Mouse (Mus musculus) CH12.LX (cell line): Measurements from ENCODE around the gene Ddx39. TPM values are rescaled to one million over a fixed set of nuclear protein-coding genes. Genes with fewer than 3 reads are reported as not detected.

Experiments
- DNase-seq: peaks from one replicate; pipeline ENCODE4 v3.0.0-alpha.2; 2013; ENCODE audit errors: extremely low read depth
- H3K27ac ChIP-seq: 2 replicates; pipeline ENCODE4 v1.5.1; 2012; ENCODE audit warnings: low read depth, mild to moderate bottlenecking, control low read depth, moderate library complexity; ENCODE audit not compliant: insufficient read depth
- H3K27me3 ChIP-seq: replicated peaks from 2 replicates; pipeline ENCODE3; 2012; ENCODE audit warnings: inconsistent platforms
- H3K36me3 ChIP-seq, 2 experiments: replicated peaks in 1 of 2; 2 replicates each; pipeline versions ENCODE3 to v1.6.1; 2012; ENCODE audit warnings: inconsistent platforms in 1 of 2, low read length in 1 of 2, mild to moderate bottlenecking in 1 of 2, mixed read lengths in 1 of 2, moderate library complexity in 1 of 2; ENCODE audit not compliant: control insufficient read depth in 1 of 2, insufficient read depth in 1 of 2
- H3K4me1 ChIP-seq, 2 experiments: 2 replicates each; pipeline ENCODE4 v1.6.1; 2012; ENCODE audit warnings: inconsistent platforms in 1 of 2, moderate library complexity in 1 of 2; ENCODE audit not compliant: insufficient read depth in 2 of 2, control insufficient read depth in 1 of 2
- H3K4me2 ChIP-seq: 2 replicates; pipeline ENCODE4 v1.6.1; 2012; ENCODE audit warnings: low read depth, mild to moderate bottlenecking, control low read depth; ENCODE audit not compliant: poor library complexity, insufficient read depth, severe bottlenecking
- H3K4me3 ChIP-seq, 3 experiments: fragments of 150-350 bp in 1 of 3; sonication (generic) in 1 of 3; replicated peaks in 1 of 3; 2 replicates each; pipeline versions ENCODE3 to v1.5.1; 2011 to 2012; ENCODE audit warnings: low read depth in 2 of 3, low read length in 2 of 3, mild to moderate bottlenecking in 2 of 3, moderate library complexity in 2 of 3, control low read depth in 1 of 3, improper control_type of control experiment in 1 of 3, inconsistent platforms in 1 of 3, mixed read lengths in 1 of 3; ENCODE audit not compliant: poor library complexity in 1 of 3
- H3K79me2 ChIP-seq: replicated peaks from 2 replicates; pipeline ENCODE4 v1.6.1; 2012; ENCODE audit warnings: mild to moderate bottlenecking, moderate library complexity; ENCODE audit not compliant: control insufficient read depth, poor library complexity, insufficient read depth, severe bottlenecking; ENCODE audit errors: extremely low read depth
- H3K9ac ChIP-seq: 2 replicates; pipeline ENCODE4 v1.6.1; 2012; ENCODE audit warnings: low read depth, mild to moderate bottlenecking, control low read depth, moderate library complexity; ENCODE audit not compliant: insufficient read depth
- H3K9me3 ChIP-seq: replicated peaks from 2 replicates; pipeline ENCODE3; 2012; ENCODE audit warnings: low read length, inconsistent platforms, mixed read lengths
- BHLHE40 ChIP-seq: IDR thresholded peaks from 2 replicates; pipeline ENCODE4 v1.6.1; 2011; ENCODE audit warnings: mild to moderate bottlenecking, low read depth, low read length, improper control_type of control experiment
- CHD2 ChIP-seq: IDR thresholded peaks from 2 replicates; pipeline ENCODE4 v1.6.1; 2011; ENCODE audit warnings: low read length, improper control_type of control experiment
- CTCF ChIP-seq, 2 experiments: IDR thresholded peaks in 1 of 2; conservative IDR thresholded peaks in 1 of 2; 2 replicates each; pipeline ENCODE4 v1.5.1; 2011 to 2012; ENCODE audit warnings: low read depth in 2 of 2, low read length in 2 of 2, improper control_type of control experiment in 1 of 2, inconsistent platforms in 1 of 2, mild to moderate bottlenecking in 1 of 2, moderate library complexity in 1 of 2
- EP300 ChIP-seq: IDR thresholded peaks from 2 replicates; pipeline ENCODE4 v1.6.1; 2011; ENCODE audit warnings: low read length, improper control_type of control experiment
- ETS1 ChIP-seq: conservative IDR thresholded peaks from 2 replicates; pipeline ENCODE4 v1.6.1; 2012; ENCODE audit warnings: low read depth, mild to moderate bottlenecking, inconsistent platforms, low read length, improper control_type of control experiment, moderate library complexity
- GABPA ChIP-seq: IDR thresholded peaks from 2 replicates; pipeline ENCODE4 v1.6.1; 2012; ENCODE audit warnings: low read depth, low read length, improper control_type of control experiment, inconsistent platforms; ENCODE audit not compliant: insufficient replicate concordance
- HCFC1 ChIP-seq: IDR thresholded peaks from 2 replicates; pipeline ENCODE4 v1.6.1; 2012; ENCODE audit warnings: low read depth, mild to moderate bottlenecking, inconsistent platforms, low read length, improper control_type of control experiment
- IRF4 ChIP-seq: IDR thresholded peaks from 2 replicates; pipeline ENCODE4 v1.6.1; 2014; ENCODE audit warnings: low read depth, mild to moderate bottlenecking, inconsistent platforms, low read length, improper control_type of control experiment
- JUN ChIP-seq: IDR thresholded peaks from 2 replicates; pipeline ENCODE4 v1.6.1; 2011; ENCODE audit warnings: low read depth, mild to moderate bottlenecking, low read length, improper control_type of control experiment, moderate library complexity; ENCODE audit not compliant: insufficient read depth
- JUND ChIP-seq: conservative IDR thresholded peaks from 2 replicates; pipeline ENCODE4 v1.6.1; 2011; ENCODE audit warnings: low read depth, low read length, improper control_type of control experiment
- KAT2A ChIP-seq: IDR thresholded peaks from 2 replicates; pipeline ENCODE4 v1.6.1; 2012; ENCODE audit warnings: low read length, improper control_type of control experiment, inconsistent platforms; ENCODE audit not compliant: insufficient replicate concordance
- MAFK ChIP-seq: IDR thresholded peaks from 2 replicates; pipeline ENCODE4 v1.6.1; 2011; ENCODE audit warnings: low read length, improper control_type of control experiment; ENCODE audit not compliant: insufficient replicate concordance
- MAX ChIP-seq: IDR thresholded peaks from 2 replicates; pipeline ENCODE4 v1.6.1; 2011; ENCODE audit warnings: low read length, improper control_type of control experiment
- MAZ ChIP-seq: IDR thresholded peaks from 2 replicates; pipeline ENCODE4 v1.6.1; 2012; ENCODE audit warnings: low read depth, mild to moderate bottlenecking, inconsistent platforms, low read length, improper control_type of control experiment, moderate library complexity
- MEF2A ChIP-seq: IDR thresholded peaks from 2 replicates; pipeline ENCODE4 v1.6.1; 2014; ENCODE audit warnings: low read depth, mild to moderate bottlenecking, inconsistent platforms, low read length, improper control_type of control experiment, borderline replicate concordance
- MXI1 ChIP-seq: IDR thresholded peaks from 2 replicates; pipeline ENCODE4 v1.6.1; 2011; ENCODE audit warnings: mild to moderate bottlenecking, low read depth, low read length, improper control_type of control experiment
- MYC ChIP-seq: IDR thresholded peaks from 2 replicates; pipeline ENCODE4 v1.6.1; 2011; ENCODE audit warnings: low read depth, mild to moderate bottlenecking, improper control_type of control experiment, low read length
- NELFE ChIP-seq: IDR thresholded peaks from 2 replicates; pipeline ENCODE4 v1.6.1; 2011; ENCODE audit warnings: low read depth, low read length, improper control_type of control experiment
- NRF1 ChIP-seq: IDR thresholded peaks from 2 replicates; pipeline ENCODE4 v1.6.1; 2014; ENCODE audit warnings: low read depth, mild to moderate bottlenecking, inconsistent platforms, low read length, improper control_type of control experiment, moderate library complexity
- PAX5 ChIP-seq: IDR thresholded peaks from 2 replicates; pipeline ENCODE4 v1.6.1; 2012; ENCODE audit warnings: low read length, inconsistent platforms, mixed read lengths
- POLR2A ChIP-seq: IDR thresholded peaks from 2 replicates; pipeline ENCODE4 v1.6.1; 2011; ENCODE audit warnings: low read depth, mild to moderate bottlenecking, improper control_type of control experiment, low read length
- POLR2AphosphoS2 ChIP-seq: IDR thresholded peaks from 2 replicates; pipeline ENCODE4 v1.6.1; 2011; ENCODE audit warnings: low read depth, low read length, improper control_type of control experiment
- RCOR1 ChIP-seq: conservative IDR thresholded peaks from 2 replicates; pipeline ENCODE4 v1.6.1; 2012; ENCODE audit warnings: low read depth, mild to moderate bottlenecking, inconsistent platforms, low read length, improper control_type of control experiment
- SIN3A ChIP-seq: IDR thresholded peaks from 2 replicates; pipeline ENCODE4 v1.6.1; 2012; ENCODE audit warnings: low read length, improper control_type of control experiment, inconsistent platforms
- SMC3 ChIP-seq: IDR thresholded peaks from 2 replicates; pipeline ENCODE4 v1.6.1; 2011; ENCODE audit warnings: low read depth, low read length, improper control_type of control experiment
- TBP ChIP-seq: conservative IDR thresholded peaks from 2 replicates; pipeline ENCODE4 v1.6.1; 2011; ENCODE audit warnings: low read depth, low read length, improper control_type of control experiment
- TCF12 ChIP-seq: IDR thresholded peaks from 2 replicates; pipeline ENCODE4 v1.6.1; 2014; ENCODE audit warnings: low read depth, mild to moderate bottlenecking, inconsistent platforms, low read length, improper control_type of control experiment
- UBTF ChIP-seq: IDR thresholded peaks from 2 replicates; pipeline ENCODE4 v1.6.1; 2012; ENCODE audit warnings: low read depth, mild to moderate bottlenecking, inconsistent platforms, low read length, improper control_type of control experiment, moderate library complexity
- USF1 ChIP-seq: IDR thresholded peaks from 2 replicates; pipeline ENCODE4 v1.6.1; 2014; ENCODE audit warnings: low read depth, mild to moderate bottlenecking, inconsistent platforms, low read length, improper control_type of control experiment
- USF2 ChIP-seq: conservative IDR thresholded peaks from 2 replicates; pipeline ENCODE4 v1.6.1; 2011; ENCODE audit warnings: low read depth, low read length, improper control_type of control experiment
- ZKSCAN1 ChIP-seq: IDR thresholded peaks from 2 replicates; pipeline ENCODE4 v1.6.1; 2012; ENCODE audit warnings: low read depth, inconsistent platforms, low read length, improper control_type of control experiment, borderline replicate concordance
- ZMIZ1 ChIP-seq: IDR thresholded peaks from 2 replicates; pipeline ENCODE4 v1.6.1; 2012; ENCODE audit warnings: low read depth, mild to moderate bottlenecking, inconsistent platforms, low read length, improper control_type of control experiment
- dilution Hi-C: fragments of 300-500 bp; cut with MboI; formaldehyde crosslinking; loops from 2 replicates; pipeline ENCODE4 v1.14.3; 2020; ENCODE audit warnings: low sequenced_read_pairs; ENCODE audit not compliant: extremely low pct_unique_long_range_greater_than_20kb, extremely low pct_ligation_motif_present
- in situ Hi-C: fragments of 300-500 bp; cut with MboI; formaldehyde crosslinking; loops from 3 replicates; pipeline ENCODE4 v1.14.3; 2019; ENCODE audit warnings: low sequenced_read_pairs, low pct_ligation_motif_present, low pct_unique_long_range_greater_than_20kb, mixed read lengths
- polyA plus RNA-seq: library from polyadenylated mRNA; unstranded; fragments of >175 nt; gene quantifications from 2 replicates; pipeline ENCODE4 v1.2.1, GENCODE M21; 2012; ENCODE audit warnings: low read depth; ENCODE audit not compliant: insufficient read length
- total RNA-seq, 2 experiments: library from RNA; depleted of rRNA; stranded (reverse); fragments of 300-350 nt in 1 of 2; fragments of >200 nt in 1 of 2; gene quantifications; 2 replicates each; pipeline ENCODE4 v1.2.3; 2012 to 2014

Ddx39 gene
- total and polyA plus RNA-seq, 3 experiments, result 194 to 339 (median 231) TPM

DNA sequence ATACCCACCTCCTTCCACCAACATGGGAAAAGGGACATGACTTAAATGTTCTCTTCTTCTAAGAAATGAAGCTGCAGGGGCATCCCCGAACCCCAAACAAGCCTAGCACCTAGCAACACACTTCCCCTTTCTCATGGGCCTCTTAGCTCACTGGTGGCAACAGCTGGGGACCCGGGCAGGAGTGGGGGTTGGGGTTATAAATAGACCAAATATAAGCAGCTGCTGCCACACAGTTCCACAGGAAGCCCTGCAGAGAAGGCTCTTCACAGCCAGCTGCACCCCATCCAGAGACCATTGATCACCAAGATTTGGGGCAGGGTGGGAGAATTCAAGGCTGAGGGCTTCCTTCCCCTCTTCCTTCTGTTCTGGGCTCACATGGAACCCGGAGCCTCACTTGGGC is 33.7 kb downstream of the Ddx39 start:
- H3K4me3 ChIP-seq, result no peak overlapping the region
- no peaks in the 10 kb centered on the region for H3K36me3 ChIP-seq
- in situ Hi-C loops, result no loop called here
- DNase-seq, result peak; percentile 98
- dilution Hi-C loops, result no loop called here
- no peaks in the 10 kb centered on the region for H3K79me2 ChIP-seq
- H3K4me2 ChIP-seq, result peak overlapping the region; percentile 89
- H3K27me3 ChIP-seq, result no peaks in the 10 kb centered on the region
- no peaks in the 10 kb centered on the region for H3K9me3 ChIP-seq
- peak overlapping the region; percentile 15; the same call in 1 of the 2 replicates for H3K9ac ChIP-seq
- peaks cover 4 to 63% of the 10 kb centered on the region in 2 experiments; a peak in 3 of 4 replicates for H3K4me1 ChIP-seq
- TF ChIP-seq RCOR1, result peak; percentile 84; the same call in 1 of the 2 replicates
- no peak for TF ChIP-seq USF1
- peak; percentile 100 for TF ChIP-seq MEF2A
- TF ChIP-seq MAFK, result peak; percentile 44; the same call in 1 of the 2 replicates
- peak; percentile 96 for TF ChIP-seq EP300
- peak; percentile 30; the same call in 1 of the 2 replicates for TF ChIP-seq HCFC1
- TF ChIP-seq BHLHE40, result peak; percentile 92
- TF ChIP-seq USF2, result no peak
- TF ChIP-seq CHD2, result peak; percentile 96
- TF ChIP-seq CTCF (conservative IDR thresholded peaks at IDR 0.05 in 1 of 2, IDR thresholded peaks at IDR 0.05 in 1 of 2; ENCODE audit: low read depth in 2 of 2, low read length in 2 of 2), result no peak
- no peak for TF ChIP-seq POLR2AphosphoS2
- TF ChIP-seq MAX, result 0 out of 2 replicates have a peak, but pooled peaks have one; percentile 29
- 0 out of 2 replicates have a peak, but pooled peaks have one; percentile 55 for TF ChIP-seq KAT2A
- TF ChIP-seq ETS1, result peak; percentile 99
- peak; percentile 64 for TF ChIP-seq MXI1
- TF ChIP-seq MAZ, result peak; percentile 95
- TF ChIP-seq JUN, result peak; percentile 41; the same call in 1 of the 2 replicates
- TF ChIP-seq SIN3A, result peak; percentile 88
- TF ChIP-seq GABPA, result no peak
- no peak for TF ChIP-seq ZKSCAN1
- peak; percentile 63; the same call in 1 of the 2 replicates for TF ChIP-seq MYC
- no peak for TF ChIP-seq SMC3
- peak; percentile 52; the same call in 1 of the 2 replicates for TF ChIP-seq ZMIZ1
- peak; percentile 76; the same call in 1 of the 2 replicates for TF ChIP-seq NELFE
- TF ChIP-seq TBP, result peak; percentile 95
- TF ChIP-seq IRF4, result peak; percentile 89
- peak; percentile 22; the same call in 1 of the 2 replicates for TF ChIP-seq NRF1
- TF ChIP-seq TCF12, result peak; percentile 99
- peak; percentile 15; the same call in 1 of the 2 replicates for TF ChIP-seq JUND
- TF ChIP-seq UBTF, result no peak
- TF ChIP-seq PAX5, result no peak
- peak; percentile 74 for TF ChIP-seq POLR2A
- peak overlapping the region; percentile 76 for H3K27ac ChIP-seq
